Mouse (Mus musculus): ENCODE data around the gene Hist1h1c. TPM values are rescaled to one million over a fixed set of nuclear protein-coding genes. Genes with fewer than 3 reads are reported as not detected.

Hist1h1c gene
- 24.5 and 35.7 TPM in 2 replicates for polyA plus RNA-seq (2012; rRNA removed)

DNA sequence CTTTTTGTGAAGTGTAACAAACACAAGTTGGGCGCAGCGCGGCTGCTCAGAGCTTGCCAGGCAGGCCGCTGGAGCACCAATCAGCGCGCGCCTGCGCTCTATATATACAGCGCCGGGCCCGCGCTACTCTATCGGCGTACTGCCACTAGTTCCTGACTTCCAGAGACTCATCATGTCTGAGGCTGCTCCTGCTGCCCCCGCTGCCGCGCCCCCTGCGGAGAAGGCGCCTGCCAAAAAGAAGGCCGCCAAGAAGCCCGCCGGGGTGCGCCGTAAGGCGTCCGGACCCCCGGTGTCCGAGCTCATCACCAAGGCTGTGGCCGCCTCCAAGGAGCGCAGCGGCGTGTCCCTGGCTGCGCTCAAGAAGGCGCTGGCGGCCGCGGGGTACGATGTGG is at the start of gene Hist1h1c:
Gene Hist1h1c (plus strand): TSS at position 132 of the 392 bp plus-strand sequence.

DNA sequence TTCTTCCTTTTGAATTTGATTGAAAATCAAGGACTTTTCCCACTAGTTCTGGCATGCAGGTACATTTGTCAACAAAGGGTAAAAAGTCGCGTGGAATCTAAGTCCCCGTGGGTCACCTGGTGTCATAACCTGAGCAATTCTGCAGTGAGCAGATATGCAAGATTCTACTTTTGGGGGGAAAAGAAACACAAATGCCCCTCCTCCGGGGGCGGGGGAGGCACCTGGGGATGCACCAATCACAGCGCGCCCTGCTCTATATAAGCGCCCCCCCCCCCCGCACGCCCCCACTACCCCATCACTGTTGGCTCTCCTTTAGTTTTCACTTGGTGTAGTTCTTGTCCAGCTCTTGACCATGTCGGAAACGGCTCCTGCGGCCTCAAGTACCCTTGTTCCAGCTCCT is 43.1 kb upstream of the Hist1h1c start, which contains the start of gene Hist1h1t:
Gene Hist1h1t (plus strand): TSS at position 301 of the 400 bp plus-strand sequence.

DNA sequence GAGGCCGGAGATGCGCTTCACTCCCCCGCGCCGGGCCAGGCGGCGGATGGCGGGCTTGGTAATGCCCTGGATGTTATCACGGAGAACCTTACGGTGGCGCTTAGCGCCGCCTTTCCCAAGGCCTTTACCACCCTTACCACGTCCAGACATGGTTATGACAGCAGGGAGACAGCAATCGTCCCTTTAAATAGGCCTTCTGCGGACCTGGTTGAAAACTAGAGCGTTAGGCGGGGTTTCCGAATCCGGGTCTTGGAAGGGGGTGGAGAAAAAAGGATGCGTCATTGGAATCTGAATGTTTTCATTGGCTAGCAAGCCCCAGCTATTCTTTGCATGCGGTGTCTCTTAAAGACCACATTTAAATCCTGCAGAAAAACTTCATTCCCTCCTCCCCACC is 40.3 kb upstream of the Hist1h1c start, which contains the start of gene Hist1h4c:
Gene Hist1h4c (minus strand): TSS at position 155 of the 394 bp plus-strand sequence.

DNA sequence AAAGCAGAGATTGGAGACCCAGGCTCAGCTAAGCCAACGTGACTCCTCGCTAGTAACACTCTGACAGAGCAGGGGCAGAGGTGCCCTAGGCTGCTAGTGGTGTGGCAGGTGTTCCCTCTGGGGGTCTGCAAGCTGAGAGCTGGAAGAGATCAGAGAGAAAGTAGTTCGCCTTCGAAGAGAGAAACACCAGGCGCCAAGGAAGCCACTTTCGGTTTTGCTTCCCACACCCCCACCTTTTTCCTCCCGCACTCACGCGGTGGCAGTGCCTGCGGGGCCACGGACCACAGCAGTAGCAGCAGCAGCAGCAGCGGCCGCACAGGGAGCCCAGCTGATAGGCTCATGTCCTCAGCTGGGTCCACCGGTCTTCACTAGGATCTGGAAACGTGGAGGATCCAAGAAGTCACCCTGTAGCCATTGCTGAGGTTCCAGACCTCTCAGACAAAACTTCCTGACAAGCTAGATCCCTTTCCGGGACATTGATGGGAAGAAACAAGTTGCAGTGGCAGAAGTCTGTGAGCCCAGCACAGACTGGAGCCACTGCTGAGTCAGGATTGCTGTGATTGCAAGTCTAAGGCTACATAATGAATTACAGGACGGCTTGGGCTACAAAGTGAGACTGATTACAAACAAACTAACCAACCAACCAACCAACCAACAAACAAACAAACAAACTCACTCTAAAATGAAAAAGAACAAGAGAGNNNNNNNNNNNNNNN is 28.1 kb upstream of the Hist1h1c start, which contains the start of gene Hfe:
Gene Hfe (minus strand): TSS at position 481 of the 716 bp plus-strand sequence.

DNA sequence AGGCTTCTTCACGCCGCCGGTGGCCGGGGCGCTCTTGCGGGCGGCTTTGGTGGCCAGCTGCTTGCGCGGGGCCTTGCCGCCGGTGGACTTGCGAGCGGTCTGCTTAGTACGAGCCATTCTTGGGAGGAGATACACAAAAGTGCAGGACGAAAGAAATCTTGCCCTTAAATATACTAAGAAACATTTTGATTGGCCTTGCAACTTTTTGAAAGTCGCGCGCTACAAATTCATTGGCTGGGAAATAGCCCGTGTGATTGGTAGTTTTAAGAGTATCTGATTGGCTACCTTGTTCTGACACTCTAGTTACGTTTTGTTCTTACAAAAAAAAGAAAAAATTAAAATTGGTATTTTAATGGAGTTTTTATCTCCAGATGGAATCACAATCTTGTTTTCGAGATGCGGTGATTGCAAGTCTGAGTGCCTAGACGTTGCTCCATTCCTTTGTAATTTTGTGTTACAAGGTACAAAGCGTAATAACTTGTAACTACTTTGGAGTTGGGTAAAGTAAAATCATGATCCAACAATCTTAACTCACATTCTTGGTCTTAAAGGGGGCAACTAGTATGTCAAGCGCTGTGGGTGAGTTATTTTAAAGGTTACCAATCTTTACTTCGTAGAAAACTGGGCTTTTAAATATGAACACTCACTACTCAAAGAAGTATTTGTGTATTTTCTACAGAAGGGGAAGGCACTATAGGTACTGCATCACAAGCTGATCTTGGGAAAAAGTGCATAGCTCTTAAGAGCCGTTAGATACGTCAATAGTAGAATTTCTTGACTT is 7.0 kb downstream of the Hist1h1c start, which contains the start of gene Hist1h3c:
Gene Hist1h3c (minus strand): TSS at position 222 of the 781 bp plus-strand sequence.

DNA sequence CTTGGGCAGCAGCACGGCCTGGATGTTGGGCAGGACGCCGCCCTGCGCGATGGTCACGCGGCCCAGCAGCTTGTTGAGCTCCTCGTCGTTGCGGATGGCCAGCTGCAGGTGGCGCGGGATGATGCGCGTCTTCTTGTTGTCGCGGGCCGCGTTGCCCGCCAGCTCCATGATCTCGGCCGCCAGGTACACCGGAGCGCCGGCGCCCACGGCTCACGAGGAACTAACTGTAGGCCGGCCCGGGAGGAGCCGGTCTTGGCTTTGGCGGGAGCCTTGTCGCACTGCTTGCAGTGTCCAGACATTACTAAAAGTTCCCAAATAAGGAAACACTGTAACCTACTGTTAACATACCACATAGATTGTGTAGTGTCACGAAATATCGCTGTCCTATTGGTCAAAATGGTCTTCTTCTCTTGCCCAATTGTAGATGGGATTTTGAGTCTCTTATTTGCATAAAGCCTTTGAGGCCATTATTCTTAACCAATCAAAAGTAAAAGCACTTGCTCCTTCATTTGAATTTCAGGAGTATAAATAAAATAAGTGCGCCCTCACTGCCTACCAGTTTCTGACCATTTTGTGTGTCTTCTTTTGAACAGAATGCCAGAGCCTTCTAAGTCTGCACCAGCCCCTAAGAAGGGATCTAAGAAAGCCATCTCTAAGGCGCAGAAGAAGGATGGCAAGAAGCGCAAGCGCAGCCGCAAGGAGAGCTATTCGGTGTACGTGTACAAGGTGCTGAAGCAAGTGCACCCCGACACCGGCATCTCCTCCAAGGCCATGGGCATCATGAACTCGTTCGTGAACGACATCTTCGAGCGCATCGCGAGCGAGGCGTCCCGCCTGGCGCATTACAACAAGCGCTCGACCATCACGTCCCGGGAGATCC is 7.8 kb downstream of the Hist1h1c start, which contains the start of gene Hist1h2bb:
Gene Hist1h2bb (plus strand): TSS at position 534 of the 880 bp plus-strand sequence.

DNA sequence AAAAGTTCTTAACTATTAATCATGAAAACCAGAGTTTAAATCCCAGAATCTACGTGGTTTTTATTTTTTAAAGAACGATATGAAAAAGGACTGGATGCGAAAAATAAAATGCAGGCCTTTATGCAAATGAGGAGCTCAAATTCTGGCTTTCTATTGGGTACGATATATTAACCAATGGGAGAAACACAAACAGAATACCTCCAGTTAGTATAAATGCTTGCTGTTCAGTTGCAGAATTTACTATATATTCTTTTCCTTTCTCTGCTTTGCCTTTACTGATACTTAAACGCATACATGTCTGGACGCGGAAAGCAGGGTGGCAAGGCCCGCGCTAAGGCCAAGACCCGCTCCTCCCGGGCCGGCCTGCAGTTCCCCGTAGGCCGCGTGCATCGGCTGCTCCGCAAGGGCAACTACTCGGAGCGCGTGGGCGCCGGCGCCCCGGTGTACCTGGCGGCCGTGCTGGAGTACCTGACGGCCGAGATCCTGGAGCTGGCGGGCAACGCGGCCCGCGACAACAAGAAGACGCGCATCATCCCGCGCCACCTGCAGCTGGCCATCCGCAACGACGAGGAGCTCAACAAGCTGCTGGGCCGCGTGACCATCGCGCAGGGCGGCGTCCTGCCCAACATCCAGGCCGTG is 12.3 kb downstream of the Hist1h1c start, which contains the start of gene Hist1h2ab:
Gene Hist1h2ab (plus strand): TSS at position 288 of the 639 bp plus-strand sequence.

DNA sequence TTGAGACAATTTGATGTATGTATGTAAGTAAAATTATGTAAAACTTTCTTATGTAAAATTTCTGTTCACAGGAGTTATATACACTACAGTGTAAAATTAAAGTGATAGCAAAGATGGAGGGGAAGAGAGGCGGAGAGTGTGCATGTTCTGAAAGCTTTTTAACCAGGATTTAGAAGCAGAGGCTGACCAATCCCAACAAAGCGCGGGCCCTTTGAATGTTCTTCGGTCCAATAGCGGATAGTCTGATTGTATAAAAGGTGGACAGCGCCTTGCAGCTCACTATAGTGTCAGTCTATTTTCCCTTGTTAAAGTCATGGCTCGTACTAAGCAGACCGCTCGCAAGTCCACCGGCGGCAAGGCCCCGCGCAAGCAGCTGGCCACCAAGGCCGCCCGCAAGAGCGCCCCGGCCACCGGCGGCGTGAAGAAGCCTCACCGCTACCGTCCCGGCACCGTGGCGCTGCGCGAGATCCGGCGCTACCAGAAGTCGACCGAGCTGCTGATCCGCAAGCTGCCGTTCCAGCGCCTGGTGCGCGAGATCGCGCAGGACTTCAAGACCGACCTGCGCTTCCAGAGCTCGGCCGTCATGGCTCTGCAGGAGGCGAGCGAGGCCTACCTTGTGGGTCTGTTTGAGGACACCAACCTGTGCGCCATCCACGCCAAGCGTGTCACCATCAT is 13.6 kb downstream of the Hist1h1c start, which contains the start of gene Hist1h3b:
Gene Hist1h3b (plus strand): TSS at position 201 of the 675 bp plus-strand sequence.

DNA sequence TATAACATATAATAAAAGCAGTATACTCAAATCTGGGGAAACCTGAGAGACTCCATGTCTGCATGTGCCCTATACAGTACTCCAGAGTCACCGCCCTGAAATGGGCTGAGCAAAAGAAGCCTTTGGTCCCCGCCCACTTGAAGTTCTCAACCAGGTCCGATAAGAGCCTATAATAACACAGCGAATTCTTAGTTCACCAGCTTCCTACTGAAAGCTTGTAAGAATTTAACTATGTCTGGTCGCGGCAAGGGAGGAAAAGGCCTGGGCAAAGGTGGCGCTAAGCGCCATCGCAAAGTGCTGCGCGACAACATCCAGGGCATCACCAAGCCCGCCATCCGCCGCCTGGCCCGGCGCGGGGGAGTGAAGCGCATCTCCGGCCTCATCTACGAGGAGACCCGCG is 18.2 kb downstream of the Hist1h1c start, which contains the start of gene Hist1h4b:
Gene Hist1h4b (plus strand): TSS at position 224 of the 400 bp plus-strand sequence.

DNA sequence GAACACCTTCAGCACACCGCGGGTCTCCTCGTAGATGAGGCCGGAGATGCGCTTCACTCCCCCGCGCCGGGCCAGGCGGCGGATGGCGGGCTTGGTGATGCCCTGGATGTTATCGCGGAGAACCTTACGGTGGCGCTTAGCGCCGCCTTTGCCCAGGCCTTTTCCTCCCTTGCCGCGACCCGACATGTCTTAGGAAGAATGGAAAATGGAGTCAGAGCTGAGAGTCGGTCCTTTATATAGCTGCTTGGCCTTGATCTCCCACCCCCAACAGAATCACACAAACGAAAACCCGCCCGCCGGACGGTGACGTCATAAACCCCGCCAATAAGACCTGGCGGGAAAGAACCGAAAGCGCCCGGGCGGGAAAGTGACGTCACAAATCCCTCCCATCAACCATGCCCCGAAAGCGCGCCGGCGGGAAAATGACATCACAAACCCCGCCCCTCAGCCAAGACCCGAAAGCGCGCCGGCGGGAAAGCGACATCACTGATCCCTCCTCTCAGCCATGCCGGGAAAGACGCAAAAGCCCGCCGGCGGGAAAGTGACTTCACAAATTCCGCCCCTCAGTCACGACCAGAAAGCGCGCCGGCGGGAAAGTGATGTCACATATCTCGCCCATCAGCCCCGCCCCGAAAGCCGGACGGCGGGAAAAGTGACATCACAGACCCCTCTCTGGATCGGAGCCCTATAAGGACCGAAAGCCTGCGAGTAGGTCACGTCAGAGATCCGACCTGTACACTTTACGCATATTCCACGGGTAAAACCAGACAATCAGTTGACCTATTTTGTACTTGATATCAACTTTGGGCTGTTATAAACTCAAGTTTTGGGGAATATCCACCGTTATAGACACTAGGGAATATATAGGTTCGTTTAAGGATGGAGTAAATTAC is 22.6 kb downstream of the Hist1h1c start, which contains the start of gene Hist1h4a:
Gene Hist1h4a (minus strand): TSS at position 259 of the 893 bp plus-strand sequence.

DNA sequence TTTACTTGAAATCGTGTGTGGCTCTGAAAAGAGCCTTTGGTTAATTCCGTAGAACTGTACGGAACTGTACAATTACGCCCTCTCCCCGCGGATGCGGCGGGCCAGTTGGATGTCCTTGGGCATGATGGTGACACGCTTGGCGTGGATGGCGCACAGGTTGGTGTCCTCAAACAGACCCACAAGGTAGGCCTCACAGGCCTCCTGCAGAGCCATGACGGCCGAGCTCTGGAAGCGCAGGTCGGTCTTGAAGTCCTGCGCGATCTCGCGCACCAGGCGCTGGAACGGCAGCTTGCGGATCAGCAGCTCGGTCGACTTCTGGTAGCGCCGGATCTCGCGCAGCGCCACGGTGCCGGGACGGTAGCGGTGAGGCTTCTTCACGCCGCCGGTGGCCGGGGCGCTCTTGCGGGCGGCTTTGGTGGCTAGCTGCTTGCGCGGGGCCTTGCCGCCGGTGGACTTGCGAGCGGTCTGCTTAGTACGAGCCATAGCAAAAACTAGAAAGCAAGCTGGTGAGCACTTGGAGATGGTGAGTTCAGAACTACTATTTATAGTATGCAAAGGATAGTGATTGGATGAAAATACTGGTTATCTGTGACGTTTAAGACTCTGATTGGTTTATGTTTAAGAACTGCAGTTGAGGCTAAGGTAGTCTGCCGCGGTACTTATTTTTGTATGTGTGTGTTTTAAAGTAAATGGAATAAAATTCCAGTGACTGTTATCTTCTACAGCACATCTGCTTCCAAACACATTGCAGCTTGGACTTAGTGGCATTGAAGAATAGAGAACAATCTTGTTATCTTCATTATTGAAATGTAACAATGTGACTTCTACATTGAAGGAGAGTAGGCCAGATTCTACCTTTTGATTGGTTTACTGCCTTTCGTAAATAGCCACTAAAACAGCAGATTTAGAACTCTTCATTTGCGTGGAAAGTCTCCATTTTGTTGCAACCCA is 23.5 kb downstream of the Hist1h1c start, which contains the start of gene Hist1h3a:
Gene Hist1h3a (minus strand): TSS at position 516 of the 951 bp plus-strand sequence.

DNA sequence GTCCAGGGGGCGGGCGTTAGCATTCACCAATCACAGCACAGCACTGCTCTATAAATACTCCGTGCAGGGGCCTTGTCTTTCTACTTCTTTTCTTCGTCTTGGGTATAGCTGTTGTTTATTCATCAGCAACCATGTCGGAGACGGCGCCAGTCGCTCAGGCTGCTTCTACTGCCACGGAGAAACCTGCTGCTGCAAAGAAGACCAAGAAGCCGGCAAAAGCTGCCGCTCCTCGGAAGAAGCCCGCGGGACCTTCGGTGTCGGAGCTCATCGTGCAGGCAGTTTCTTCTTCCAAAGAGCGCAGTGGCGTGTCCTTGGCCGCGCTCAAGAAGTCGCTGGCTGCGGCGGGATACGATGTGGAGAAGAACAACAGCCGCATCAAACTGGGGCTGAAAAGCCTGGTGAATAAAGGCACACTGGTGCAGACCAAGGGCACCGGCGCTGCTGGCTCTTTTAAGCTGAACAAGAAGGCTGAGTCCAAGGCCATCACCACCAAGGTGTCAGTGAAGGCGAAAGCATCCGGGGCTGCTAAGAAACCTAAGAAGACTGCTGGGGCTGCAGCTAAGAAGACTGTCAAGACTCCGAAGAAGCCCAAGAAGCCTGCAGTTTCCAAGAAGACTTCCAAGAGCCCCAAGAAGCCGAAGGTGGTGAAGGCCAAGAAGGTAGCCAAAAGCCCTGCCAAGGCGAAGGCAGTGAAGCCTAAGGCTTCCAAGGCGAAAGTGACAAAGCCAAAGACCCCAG is 25.1 kb downstream of the Hist1h1c start, which contains the start of gene Hist1h1a:
Gene Hist1h1a (plus strand): TSS at position 81 of the 738 bp plus-strand sequence.

DNA sequence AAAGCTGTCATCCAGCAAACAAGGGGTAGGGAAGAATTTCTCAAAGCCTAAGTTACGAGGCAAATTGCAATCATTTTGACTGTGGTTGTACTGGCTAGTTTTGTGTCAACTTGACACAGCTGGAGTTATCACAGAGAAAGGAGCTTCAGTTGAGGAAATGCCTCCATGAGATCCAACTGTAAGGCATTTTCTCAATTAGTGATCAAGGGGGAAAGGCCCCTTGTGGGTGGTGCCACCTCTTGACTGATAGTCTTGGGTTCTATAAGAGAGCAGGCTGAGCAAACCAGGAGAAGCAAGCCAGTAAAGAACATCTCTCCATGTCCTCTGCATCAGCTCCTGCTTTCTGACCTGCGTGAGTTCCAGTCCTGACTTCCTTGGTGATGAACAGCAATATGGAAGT is 31.0 kb downstream of the Hist1h1c start, which contains the start of gene Trim38:
Gene Trim38 (plus strand): TSS at position 301 of the 400 bp plus-strand sequence.

